Mouse (Mus musculus): ENCODE measurements around the gene Fam227a.
"Not testable (repeated sequence)": the region's sequence is repeated elsewhere in the genome, so short reads cannot be mapped to it uniquely, and the experiment has no call there.

Fam227a gene

GRCm38 (mm10) chr15:79683707-79684465 is 25.1 kb upstream of the Fam227a start:
- DNase-seq: no peak

- peak in 1 of 2 experiments; percentile 52 for DNase-seq
Observed at GRCm38 (mm10) chr15:79683146-79683545, 24.4 kb upstream of the Fam227a start.

GRCm38 (mm10) chr15:79681973-79682372 is 23.2 kb upstream of the Fam227a start:
- DNase-seq: peak; percentile 53 to 59

GRCm38 (mm10) chr15:79677936-79678335 is 19.2 kb upstream of the Fam227a start:
- DNase-seq: no peak

- not testable (repeated sequence) for DNase-seq
Observed at GRCm38 (mm10) chr15:79671828-79672348, 13.1 kb upstream of the Fam227a start.

- DNase-seq: no peak
Observed at GRCm38 (mm10) chr15:79670972-79671299, 12.2 kb upstream of the Fam227a start.

GRCm38 (mm10) chr15:79670249-79670971 is 11.7 kb upstream of the Fam227a start, which contains the start of gene Tomm22:
Gene Tomm22, plus strand, starts transcription at chr15:79670861.
- peak; percentile 90 to 91 for DNase-seq

- no peak for DNase-seq
Observed at GRCm38 (mm10) chr15:79669195-79669594, 10.4 kb upstream of the Fam227a start.

GRCm38 (mm10) chr15:79664666-79665065 is 5.9 kb upstream of the Fam227a start:
- DNase-seq: no peak

GRCm38 (mm10) chr15:79661852-79662251 is 3.1 kb upstream of the Fam227a start:
- peak in 1 of 2 experiments; percentile 51 for DNase-seq

GRCm38 (mm10) chr15:79657837-79658530 is 772 bp downstream of the Fam227a start:
- peak; percentile 77 to 92 for DNase-seq

GRCm38 (mm10) chr15:79656451-79656850 is 2.3 kb downstream of the Fam227a start:
- no peak for DNase-seq

GRCm38 (mm10) chr15:79651481-79651880 is 7.3 kb downstream of the Fam227a start:
- DNase-seq: no peak

- peak in 1 of 2 experiments; percentile 40 for DNase-seq
Observed at GRCm38 (mm10) chr15:79650569-79650968, 8.2 kb downstream of the Fam227a start.

- DNase-seq: no peak
Observed at GRCm38 (mm10) chr15:79648130-79648529, 10.6 kb downstream of the Fam227a start.

- DNase-seq: no peak
Observed at GRCm38 (mm10) chr15:79645483-79645882, 13.3 kb downstream of the Fam227a start.

GRCm38 (mm10) chr15:79641135-79641817 is 17.5 kb downstream of the Fam227a start:
- no peak for DNase-seq

GRCm38 (mm10) chr15:79630471-79630870 is 28.3 kb downstream of the Fam227a start:
- no peak for DNase-seq

GRCm38 (mm10) chr15:79619770-79620414 is 38.9 kb downstream of the Fam227a start:
- DNase-seq: no peak

- no peak for DNase-seq
Observed at GRCm38 (mm10) chr15:79618456-79618855, 40.3 kb downstream of the Fam227a start.

GRCm38 (mm10) chr15:79617135-79617534 is 41.6 kb downstream of the Fam227a start:
- DNase-seq: no peak

GRCm38 (mm10) chr15:79616729-79617128 is 42.0 kb downstream of the Fam227a start:
- DNase-seq: no peak

Measured in kidney, adult 8-10 months (tissue).